Mouse (Mus musculus) CH12.LX (cell line): ENCODE measurements at regions not wholly inside any gene's neighbourhood (a gene's known extent, or its start where the extent isn't known, plus 50 kb on each side); places are given as distances from the start of the nearest gene placed in this dataset.

Experiments
- DNase-seq: peaks from one replicate; pipeline ENCODE4 v3.0.0-alpha.2; 2013; ENCODE audit errors: extremely low read depth
- H3K27ac ChIP-seq: 2 replicates; pipeline ENCODE4 v1.5.1; 2012; ENCODE audit warnings: low read depth, mild to moderate bottlenecking, control low read depth, moderate library complexity; ENCODE audit not compliant: insufficient read depth
- H3K27me3 ChIP-seq: replicated peaks from 2 replicates; pipeline ENCODE3; 2012; ENCODE audit warnings: inconsistent platforms
- H3K36me3 ChIP-seq, 2 experiments: replicated peaks in 1 of 2; 2 replicates each; pipeline versions ENCODE3 to v1.6.1; 2012; ENCODE audit warnings: inconsistent platforms in 1 of 2, low read length in 1 of 2, mild to moderate bottlenecking in 1 of 2, mixed read lengths in 1 of 2, moderate library complexity in 1 of 2; ENCODE audit not compliant: control insufficient read depth in 1 of 2, insufficient read depth in 1 of 2
- H3K4me1 ChIP-seq, 2 experiments: 2 replicates each; pipeline ENCODE4 v1.6.1; 2012; ENCODE audit warnings: inconsistent platforms in 1 of 2, moderate library complexity in 1 of 2; ENCODE audit not compliant: insufficient read depth in 2 of 2, control insufficient read depth in 1 of 2
- H3K4me2 ChIP-seq: 2 replicates; pipeline ENCODE4 v1.6.1; 2012; ENCODE audit warnings: low read depth, mild to moderate bottlenecking, control low read depth; ENCODE audit not compliant: poor library complexity, insufficient read depth, severe bottlenecking
- H3K4me3 ChIP-seq, 3 experiments: fragments of 150-350 bp in 1 of 3; sonication (generic) in 1 of 3; replicated peaks in 1 of 3; 2 replicates each; pipeline versions ENCODE3 to v1.5.1; 2011 to 2012; ENCODE audit warnings: low read depth in 2 of 3, low read length in 2 of 3, mild to moderate bottlenecking in 2 of 3, moderate library complexity in 2 of 3, control low read depth in 1 of 3, improper control_type of control experiment in 1 of 3, inconsistent platforms in 1 of 3, mixed read lengths in 1 of 3; ENCODE audit not compliant: poor library complexity in 1 of 3
- H3K79me2 ChIP-seq: replicated peaks from 2 replicates; pipeline ENCODE4 v1.6.1; 2012; ENCODE audit warnings: mild to moderate bottlenecking, moderate library complexity; ENCODE audit not compliant: control insufficient read depth, poor library complexity, insufficient read depth, severe bottlenecking; ENCODE audit errors: extremely low read depth
- H3K9ac ChIP-seq: 2 replicates; pipeline ENCODE4 v1.6.1; 2012; ENCODE audit warnings: low read depth, mild to moderate bottlenecking, control low read depth, moderate library complexity; ENCODE audit not compliant: insufficient read depth
- H3K9me3 ChIP-seq: replicated peaks from 2 replicates; pipeline ENCODE3; 2012; ENCODE audit warnings: low read length, inconsistent platforms, mixed read lengths
- CHD1 ChIP-seq: IDR thresholded peaks from 2 replicates; pipeline ENCODE4 v1.6.1; 2012; ENCODE audit warnings: low read depth, low read length, improper control_type of control experiment, inconsistent platforms
- CHD2 ChIP-seq: IDR thresholded peaks from 2 replicates; pipeline ENCODE4 v1.6.1; 2011; ENCODE audit warnings: low read length, improper control_type of control experiment
- CTCF ChIP-seq, 2 experiments: IDR thresholded peaks in 1 of 2; conservative IDR thresholded peaks in 1 of 2; 2 replicates each; pipeline ENCODE4 v1.5.1; 2011 to 2012; ENCODE audit warnings: low read depth in 2 of 2, low read length in 2 of 2, improper control_type of control experiment in 1 of 2, inconsistent platforms in 1 of 2, mild to moderate bottlenecking in 1 of 2, moderate library complexity in 1 of 2
- E2F4 ChIP-seq: IDR thresholded peaks from 2 replicates; pipeline ENCODE4 v1.6.1; 2011; ENCODE audit warnings: low read depth, low read length, improper control_type of control experiment; ENCODE audit not compliant: insufficient replicate concordance
- ELF1 ChIP-seq: IDR thresholded peaks from 2 replicates; pipeline ENCODE4 v1.6.1; 2014; ENCODE audit warnings: low read depth, mild to moderate bottlenecking, inconsistent platforms, low read length, improper control_type of control experiment
- EP300 ChIP-seq: IDR thresholded peaks from 2 replicates; pipeline ENCODE4 v1.6.1; 2011; ENCODE audit warnings: low read length, improper control_type of control experiment
- GABPA ChIP-seq: IDR thresholded peaks from 2 replicates; pipeline ENCODE4 v1.6.1; 2012; ENCODE audit warnings: low read depth, low read length, improper control_type of control experiment, inconsistent platforms; ENCODE audit not compliant: insufficient replicate concordance
- JUN ChIP-seq: IDR thresholded peaks from 2 replicates; pipeline ENCODE4 v1.6.1; 2011; ENCODE audit warnings: low read depth, mild to moderate bottlenecking, low read length, improper control_type of control experiment, moderate library complexity; ENCODE audit not compliant: insufficient read depth
- JUND ChIP-seq: conservative IDR thresholded peaks from 2 replicates; pipeline ENCODE4 v1.6.1; 2011; ENCODE audit warnings: low read depth, low read length, improper control_type of control experiment
- MAFK ChIP-seq: IDR thresholded peaks from 2 replicates; pipeline ENCODE4 v1.6.1; 2011; ENCODE audit warnings: low read length, improper control_type of control experiment; ENCODE audit not compliant: insufficient replicate concordance
- MAZ ChIP-seq: IDR thresholded peaks from 2 replicates; pipeline ENCODE4 v1.6.1; 2012; ENCODE audit warnings: low read depth, mild to moderate bottlenecking, inconsistent platforms, low read length, improper control_type of control experiment, moderate library complexity
- MEF2A ChIP-seq: IDR thresholded peaks from 2 replicates; pipeline ENCODE4 v1.6.1; 2014; ENCODE audit warnings: low read depth, mild to moderate bottlenecking, inconsistent platforms, low read length, improper control_type of control experiment, borderline replicate concordance
- MXI1 ChIP-seq: IDR thresholded peaks from 2 replicates; pipeline ENCODE4 v1.6.1; 2011; ENCODE audit warnings: mild to moderate bottlenecking, low read depth, low read length, improper control_type of control experiment
- MYC ChIP-seq: IDR thresholded peaks from 2 replicates; pipeline ENCODE4 v1.6.1; 2011; ENCODE audit warnings: low read depth, mild to moderate bottlenecking, improper control_type of control experiment, low read length
- NELFE ChIP-seq: IDR thresholded peaks from 2 replicates; pipeline ENCODE4 v1.6.1; 2011; ENCODE audit warnings: low read depth, low read length, improper control_type of control experiment
- POLR2AphosphoS2 ChIP-seq: IDR thresholded peaks from 2 replicates; pipeline ENCODE4 v1.6.1; 2011; ENCODE audit warnings: low read depth, low read length, improper control_type of control experiment
- RAD21 ChIP-seq: IDR thresholded peaks from 2 replicates; pipeline ENCODE4 v1.6.1; 2011; ENCODE audit warnings: low read depth, mild to moderate bottlenecking, low read length, improper control_type of control experiment, moderate library complexity
- RCOR1 ChIP-seq: conservative IDR thresholded peaks from 2 replicates; pipeline ENCODE4 v1.6.1; 2012; ENCODE audit warnings: low read depth, mild to moderate bottlenecking, inconsistent platforms, low read length, improper control_type of control experiment
- SIN3A ChIP-seq: IDR thresholded peaks from 2 replicates; pipeline ENCODE4 v1.6.1; 2012; ENCODE audit warnings: low read length, improper control_type of control experiment, inconsistent platforms
- SMC3 ChIP-seq: IDR thresholded peaks from 2 replicates; pipeline ENCODE4 v1.6.1; 2011; ENCODE audit warnings: low read depth, low read length, improper control_type of control experiment
- TCF12 ChIP-seq: IDR thresholded peaks from 2 replicates; pipeline ENCODE4 v1.6.1; 2014; ENCODE audit warnings: low read depth, mild to moderate bottlenecking, inconsistent platforms, low read length, improper control_type of control experiment
- UBTF ChIP-seq: IDR thresholded peaks from 2 replicates; pipeline ENCODE4 v1.6.1; 2012; ENCODE audit warnings: low read depth, mild to moderate bottlenecking, inconsistent platforms, low read length, improper control_type of control experiment, moderate library complexity
- USF1 ChIP-seq: IDR thresholded peaks from 2 replicates; pipeline ENCODE4 v1.6.1; 2014; ENCODE audit warnings: low read depth, mild to moderate bottlenecking, inconsistent platforms, low read length, improper control_type of control experiment
- ZKSCAN1 ChIP-seq: IDR thresholded peaks from 2 replicates; pipeline ENCODE4 v1.6.1; 2012; ENCODE audit warnings: low read depth, inconsistent platforms, low read length, improper control_type of control experiment, borderline replicate concordance
- ZMIZ1 ChIP-seq: IDR thresholded peaks from 2 replicates; pipeline ENCODE4 v1.6.1; 2012; ENCODE audit warnings: low read depth, mild to moderate bottlenecking, inconsistent platforms, low read length, improper control_type of control experiment
- dilution Hi-C: fragments of 300-500 bp; cut with MboI; formaldehyde crosslinking; loops from 2 replicates; pipeline ENCODE4 v1.14.3; 2020; ENCODE audit warnings: low sequenced_read_pairs; ENCODE audit not compliant: extremely low pct_unique_long_range_greater_than_20kb, extremely low pct_ligation_motif_present
- in situ Hi-C: fragments of 300-500 bp; cut with MboI; formaldehyde crosslinking; loops from 3 replicates; pipeline ENCODE4 v1.14.3; 2019; ENCODE audit warnings: low sequenced_read_pairs, low pct_ligation_motif_present, low pct_unique_long_range_greater_than_20kb, mixed read lengths

DNA sequence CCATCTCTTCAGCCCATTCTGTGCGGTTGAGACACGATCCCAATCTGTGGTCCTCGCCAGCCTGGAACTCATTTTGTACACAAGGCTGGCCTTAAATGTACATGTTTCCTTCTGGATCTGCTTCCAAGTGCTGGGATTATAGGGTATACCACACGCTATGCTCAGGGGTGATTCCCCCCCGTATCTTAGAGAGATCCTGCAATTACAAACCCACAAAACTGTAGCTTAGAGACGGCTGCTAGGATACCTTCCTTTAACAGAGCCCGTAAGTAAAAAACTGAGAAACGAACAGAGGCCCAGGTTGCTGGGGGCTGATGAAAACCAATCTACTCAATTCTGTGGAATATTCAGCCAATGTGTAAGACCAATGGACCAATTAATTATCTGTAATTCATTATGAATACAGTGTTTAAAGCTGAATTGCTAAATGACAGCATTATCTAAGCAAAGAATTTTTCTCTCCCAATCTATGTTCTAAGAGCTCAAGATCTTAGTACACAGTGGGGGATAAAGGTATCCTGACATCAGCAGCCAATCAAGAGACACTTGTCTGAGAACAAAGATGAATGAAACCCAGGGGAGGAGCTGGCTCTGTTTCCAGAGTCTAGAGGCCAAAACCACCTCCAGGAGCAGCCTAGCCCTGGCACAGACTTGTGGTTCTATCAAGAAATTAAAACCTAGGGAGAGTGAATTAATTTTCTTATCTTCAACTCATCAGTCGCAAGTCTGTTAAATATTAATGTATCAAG, 54.0 kb upstream of the Xpo1 start:
- TF ChIP-seq CTCF (conservative IDR thresholded peaks at IDR 0.05 in 1 of 2, IDR thresholded peaks at IDR 0.05 in 1 of 2; ENCODE audit: low read depth in 2 of 2, low read length in 2 of 2) = no peak
- TF ChIP-seq JUND = no peak
- TF ChIP-seq SMC3 = no peak
- no peak for TF ChIP-seq GABPA
- no peak for TF ChIP-seq MYC
- TF ChIP-seq MAZ = no peak
- TF ChIP-seq UBTF = no peak
- TF ChIP-seq RAD21 = no peak
- no peak for TF ChIP-seq USF1
- no peak for TF ChIP-seq NELFE
- TF ChIP-seq TCF12 = no peak
- no peak for TF ChIP-seq MEF2A
- no peak for TF ChIP-seq MXI1
- TF ChIP-seq SIN3A = no peak
- no peak for TF ChIP-seq EP300
- no peak for DNase-seq
- in situ Hi-C loops = no loop called here
- Histone ChIP-seq H3K4me2 (no peak overlapping the region), H3K27me3 (no peaks in the 10 kb centered on the region), H3K4me1 (no peaks in the 10 kb centered on the region), H3K9me3 (no peaks in the 10 kb centered on the region), H3K27ac (no peak overlapping the region), H3K36me3 (no peaks in the 10 kb centered on the region), H3K4me3 (no peak overlapping the region), H3K9ac (no peak overlapping the region), H3K79me2 (no peaks in the 10 kb centered on the region)
- dilution Hi-C loops = no loop called here

DNA sequence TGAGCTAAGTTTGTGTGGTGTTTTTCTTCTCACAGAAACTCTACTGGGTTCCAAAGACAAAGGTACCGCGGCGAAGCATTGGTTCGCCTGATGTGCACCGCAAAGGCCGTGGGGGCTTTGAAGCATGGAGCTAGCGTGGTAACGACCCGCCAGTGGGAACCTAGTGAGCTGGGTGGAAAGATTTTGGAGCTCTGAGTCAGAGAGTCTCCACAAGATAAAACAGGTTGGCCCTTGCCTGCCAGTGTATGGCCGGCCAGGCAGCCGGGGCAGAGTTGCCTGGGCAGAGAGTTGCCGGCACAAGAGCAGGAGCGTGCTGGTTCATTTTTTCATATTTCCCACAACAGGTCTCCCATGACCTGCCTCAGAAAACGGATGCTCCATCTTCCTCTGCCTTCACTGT, 52.3 kb upstream of the Xpo1 start:
- TF ChIP-seq JUN (no peak), MYC (no peak), ZKSCAN1 (no peak), RAD21 (no peak), E2F4 (no peak), MAZ (no peak), POLR2AphosphoS2 (no peak), EP300 (no peak), MAFK (no peak), ZMIZ1 (no peak), GABPA (no peak), MXI1 (no peak), SIN3A (no peak), USF1 (no peak), CHD1 (no peak), JUND (no peak), ELF1 (no peak), RCOR1 (no peak), CHD2 (no peak)
- no peaks in the 10 kb centered on the region for H3K79me2 ChIP-seq
- H3K4me3 ChIP-seq = no peak overlapping the region
- no peak overlapping the region for H3K9ac ChIP-seq
- in situ Hi-C loops = no loop called here
- DNase-seq = no peak
- dilution Hi-C loops = no loop called here
- H3K4me1 ChIP-seq = no peaks in the 10 kb centered on the region
- no peaks in the 10 kb centered on the region for H3K9me3 ChIP-seq
- H3K27me3 ChIP-seq = no peaks in the 10 kb centered on the region
- H3K27ac ChIP-seq = no peak overlapping the region
- no peaks in the 10 kb centered on the region for H3K36me3 ChIP-seq
- no peak overlapping the region for H3K4me2 ChIP-seq
